ENCODE assay signal across 7 mouse cellular contexts in genomic region chr12:99627201-99627897, GRCm38 (mm10).
A peak's percentile ranks its signal among the peaks of the same experiment; 100 is the strongest.
DNase-seq lines count a peak whose midpoint lies in the region.

No protein-coding gene starts in this region.

- peaks cover 11% of the 10 kb centered on the region; the same call in 1 of the 2 replicates for H3K27me3 ChIP-seq in embryonic facial prominence, embryonic 10.5 days (replicated peaks; ENCODE audit: low read depth, poor library complexity, severe bottlenecking)
- no peaks in the 10 kb centered on the region for H3K27me3 ChIP-seq in splenic B cell, adult 2 months (ENCODE audit: control insufficient read depth, insufficient read depth, low read length, poor library complexity, severe bottlenecking)

- peak; percentile 79 for DNase-seq in A20 (ENCODE audit: low read depth, low spot score)
- peak; percentile 55 for DNase-seq in CD4-positive helper T cell, adult 2 months (ENCODE audit: low read depth, low spot score)
- peak; percentile 43 for DNase-seq in embryonic facial prominence, embryonic 10.5 days (ENCODE audit: low spot score)
- peak; percentile 23 to 48 for DNase-seq in heart, postnatal 10 days
- peak; percentile 10 to 19 for DNase-seq in kidney, postnatal 4 days
- DNase-seq in lung, postnatal 10 days: peak; percentile 34
- DNase-seq in splenic B cell, adult 2 months (ENCODE audit: low read depth, low spot score): peak; percentile 57

- H3K36me3 ChIP-seq in embryonic facial prominence, embryonic 10.5 days (replicated peaks): no peaks in the 10 kb centered on the region
- no peaks in the 10 kb centered on the region for H3K36me3 ChIP-seq in splenic B cell, adult 2 months (ENCODE audit: control insufficient read depth, insufficient read depth, low read length, poor library complexity, severe bottlenecking)

- H3K27ac ChIP-seq in embryonic facial prominence, embryonic 10.5 days (replicated peaks): peak overlapping the region; percentile 83

- peaks cover 20% of the 10 kb centered on the region for H3K4me1 ChIP-seq in embryonic facial prominence, embryonic 10.5 days

- H3K4me3 ChIP-seq in embryonic facial prominence, embryonic 10.5 days: peak overlapping the region; percentile 77

- 1% methylated on average over 40 of the region's 40 CpGs for WGBS in embryonic facial prominence, embryonic 10.5 days

- intact Hi-C loops in heart, postnatal 10 days (cut with DNase I): loop anchor here (5.0 kb wide), 1 partner anchor 235 kb away; no protein-coding TSS in a partner anchor

- no peaks in the 10 kb centered on the region for H3K9me3 ChIP-seq in embryonic facial prominence, embryonic 10.5 days

Comparison
In these comparisons a context has a peak if more than half of its experiments do, and no peak if none do; other contexts are left out.
1. Peak in every context shown above with its lines: DNase-seq, H3K4me3 ChIP-seq and H3K27ac ChIP-seq.
2. DNase-seq: peak in every context shown above with its lines; median percentile 79 in A20; 57 in splenic B cell, adult 2 months; 55 in CD4-positive helper T cell, adult 2 months; 43 in embryonic facial prominence, embryonic 10.5 days; 36 in heart, postnatal 10 days; 34 in lung, postnatal 10 days; 14 in kidney, postnatal 4 days.